Mouse (Mus musculus) c-Kit-positive CD71-positive TER-119-positive erythroid progenitor cells, embryonic 14.5 days (primary cell): Measurements from ENCODE around the gene Espn.

Experiments used
- DNase-seq: peaks from one replicate; pipeline ENCODE4 v3.0.0-alpha.2; 2013; ENCODE audit warnings: low spot score

The Espn gene

DNA sequence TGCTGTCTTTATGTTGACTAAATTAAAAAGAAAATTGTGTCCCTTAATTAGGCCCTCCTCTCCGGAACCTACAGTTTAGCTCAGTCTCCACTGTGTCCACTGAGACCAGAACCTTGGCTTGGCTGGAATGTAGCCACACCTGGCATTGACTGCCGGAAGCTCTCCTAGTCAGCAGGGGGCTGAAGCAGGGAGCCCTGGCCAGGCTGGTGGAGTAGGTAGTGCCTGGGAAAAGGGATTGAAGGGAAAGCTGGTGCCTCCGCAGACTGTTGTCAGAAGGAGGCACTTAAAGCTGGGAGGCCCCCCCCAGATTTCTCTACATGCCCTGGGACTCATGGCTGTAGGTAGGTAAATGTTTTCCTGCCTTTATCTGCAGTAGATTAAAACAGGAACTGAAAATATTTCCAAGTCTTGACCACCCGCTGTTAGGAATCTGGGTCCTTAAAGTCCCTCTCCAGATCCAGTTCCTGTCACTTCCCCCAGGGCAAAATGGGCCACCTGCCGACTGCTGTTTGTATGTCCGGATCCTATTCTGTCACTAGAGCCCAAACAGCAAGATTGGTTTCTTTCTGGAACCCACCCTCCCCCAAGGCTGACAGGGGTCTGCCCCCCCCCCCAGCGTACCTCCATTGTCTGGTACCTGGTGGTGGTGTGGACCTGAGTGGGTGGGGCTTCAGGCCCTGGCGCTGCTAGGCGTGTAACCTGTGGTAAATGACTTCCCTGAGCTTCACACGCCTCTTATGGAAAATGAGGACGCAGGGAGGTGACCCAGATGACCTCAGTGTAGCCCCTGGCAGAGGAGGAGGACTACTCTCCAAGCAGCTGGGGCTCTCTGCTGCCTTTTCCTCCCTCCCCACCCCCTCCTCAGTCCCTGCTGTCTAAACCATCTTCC, 54.0 kb downstream of the Espn start:
- no peak for DNase-seq

DNA sequence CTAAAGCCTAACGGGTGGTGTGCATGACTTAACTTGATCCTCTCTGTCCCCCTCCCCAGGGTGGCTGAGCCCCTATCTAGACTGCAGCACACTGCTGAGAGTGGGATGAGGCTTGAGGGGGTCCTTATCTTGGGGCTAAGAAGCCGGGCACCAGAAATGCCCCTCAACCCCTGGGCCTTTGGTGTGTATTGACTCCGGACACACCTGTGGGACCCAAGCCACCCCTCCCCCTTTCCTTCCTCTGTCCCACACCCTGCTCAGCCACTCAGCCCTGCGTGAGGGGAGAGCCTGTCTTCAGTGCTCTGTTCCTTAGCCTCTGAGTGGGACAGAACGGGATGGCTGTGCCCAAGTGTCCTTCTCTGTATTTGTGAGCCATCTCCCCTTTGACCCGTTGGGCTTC, 55.2 kb downstream of the Espn start:
- no peak for DNase-seq

DNA sequence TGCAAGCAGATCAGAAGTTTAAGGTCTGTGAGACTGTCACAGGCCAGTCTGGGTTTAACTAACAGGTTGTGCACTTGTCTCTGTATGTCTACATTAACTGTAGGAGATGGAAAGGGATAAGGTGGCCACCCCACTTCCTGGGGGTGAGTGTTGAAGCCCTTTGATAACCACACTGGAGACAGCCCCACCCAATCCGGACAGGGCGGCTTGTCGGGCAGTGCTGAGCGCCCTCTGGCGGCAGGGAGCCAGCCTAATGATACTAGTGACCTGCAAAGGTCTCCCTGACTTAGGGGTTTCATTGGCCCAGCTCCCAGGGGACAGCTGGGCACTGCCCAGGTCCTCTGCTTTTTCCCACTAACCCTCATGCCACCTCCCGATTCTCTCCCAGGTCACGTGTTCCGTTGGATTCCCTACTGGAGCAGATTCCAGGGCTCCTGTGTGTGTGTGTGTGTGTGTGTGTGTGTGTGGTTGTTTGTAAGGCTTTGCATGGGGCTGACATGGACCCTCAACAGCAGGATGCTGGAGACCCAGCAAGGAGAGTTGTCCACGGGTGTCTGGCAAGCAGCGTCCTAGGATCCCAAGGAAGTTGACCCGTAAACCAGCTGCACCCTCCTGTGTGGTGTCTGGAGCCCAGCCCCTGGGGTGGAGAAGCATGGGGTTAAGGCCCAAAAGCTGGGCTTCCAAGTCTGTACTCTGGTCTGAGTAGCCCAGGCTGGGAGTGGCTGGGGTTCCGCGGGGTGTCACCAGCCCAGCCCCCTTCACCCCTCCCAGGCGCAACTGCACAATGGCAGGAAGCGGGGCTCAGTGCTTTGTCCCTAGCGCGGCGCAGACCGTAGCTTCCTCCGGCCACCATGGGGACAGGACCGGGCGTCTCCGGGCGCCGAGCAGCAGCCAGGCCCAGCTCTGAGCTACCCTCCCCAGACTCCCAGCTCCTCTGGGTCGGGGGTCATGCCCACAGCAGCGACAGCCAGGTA, 55.9 kb downstream of the Espn start:
- peak; percentile 89 for DNase-seq

GRCm38 (mm10) chr4:152094233-152094632, 57.9 kb downstream of the Espn start:
- no peak for DNase-seq

- DNase-seq, result peak; percentile 88
Measured at GRCm38 (mm10) chr4:152092751-152093293, 59.3 kb downstream of the Espn start.

DNA sequence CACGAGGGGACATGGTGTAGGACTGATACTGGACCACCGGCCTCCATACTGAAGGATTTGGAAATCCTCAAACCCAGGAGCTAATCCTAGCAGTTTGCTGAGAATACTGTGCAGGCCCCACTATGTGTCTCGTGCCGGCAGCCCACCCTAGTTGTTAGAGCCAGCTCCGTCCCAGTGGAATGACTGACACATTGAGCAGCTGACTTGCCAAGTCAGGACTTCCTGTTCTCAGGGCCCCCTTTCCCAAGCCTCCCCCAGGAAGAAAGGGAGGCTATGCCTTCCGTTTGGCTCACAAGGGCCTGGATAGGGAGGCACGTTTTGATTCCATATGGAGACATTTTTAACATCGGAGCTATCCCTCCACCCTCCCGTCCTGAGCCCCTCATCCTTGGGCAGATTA, 62.0 kb downstream of the Espn start:
- DNase-seq, result no peak

GRCm38 (mm10) chr4:152088556-152089120, 63.5 kb downstream of the Espn start:
- DNase-seq, result no peak

- no peak for DNase-seq
Measured at GRCm38 (mm10) chr4:152088133-152088532, 64.0 kb downstream of the Espn start.

GRCm38 (mm10) chr4:152087211-152088081, 64.7 kb downstream of the Espn start:
- no peak for DNase-seq

DNA sequence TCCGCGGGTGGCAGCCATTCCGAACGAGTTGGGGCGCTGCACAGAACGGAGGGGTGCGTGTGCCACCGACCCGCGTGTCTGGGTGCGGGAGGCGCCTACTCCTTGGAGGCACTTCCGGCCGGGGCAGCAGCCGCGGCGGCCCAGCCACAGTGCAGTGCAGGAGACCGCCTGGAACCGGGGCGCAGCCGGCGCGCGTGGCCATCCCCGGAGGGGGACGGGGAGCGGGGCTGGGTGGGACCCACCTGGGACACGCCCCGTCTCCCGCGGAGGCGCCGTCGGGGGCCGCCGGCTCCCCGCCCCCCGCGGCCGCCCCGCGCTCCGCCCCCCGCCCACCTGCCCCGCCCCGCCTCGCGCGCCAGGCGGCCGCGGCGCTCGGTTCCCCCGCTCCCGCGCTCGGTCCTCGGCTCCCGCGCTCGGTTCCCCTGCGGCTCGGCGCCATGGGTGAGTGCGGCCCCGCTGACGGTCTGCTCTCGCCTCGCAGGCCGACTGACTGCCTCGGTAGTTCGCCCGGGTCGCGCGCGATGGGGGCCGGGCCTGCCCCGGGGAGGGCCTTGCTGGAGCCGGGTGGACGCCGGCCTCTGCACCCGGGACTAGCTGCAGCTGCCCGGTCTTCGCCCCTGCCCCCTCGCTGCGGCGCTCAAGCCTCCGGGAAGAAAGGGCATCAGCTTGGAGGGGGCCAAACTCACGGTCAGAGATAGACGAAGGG, 65.5 kb downstream of the Espn start:
- no peak for DNase-seq

- DNase-seq, result no peak
Measured at GRCm38 (mm10) chr4:152084616-152085015, 67.6 kb downstream of the Espn start.

DNA sequence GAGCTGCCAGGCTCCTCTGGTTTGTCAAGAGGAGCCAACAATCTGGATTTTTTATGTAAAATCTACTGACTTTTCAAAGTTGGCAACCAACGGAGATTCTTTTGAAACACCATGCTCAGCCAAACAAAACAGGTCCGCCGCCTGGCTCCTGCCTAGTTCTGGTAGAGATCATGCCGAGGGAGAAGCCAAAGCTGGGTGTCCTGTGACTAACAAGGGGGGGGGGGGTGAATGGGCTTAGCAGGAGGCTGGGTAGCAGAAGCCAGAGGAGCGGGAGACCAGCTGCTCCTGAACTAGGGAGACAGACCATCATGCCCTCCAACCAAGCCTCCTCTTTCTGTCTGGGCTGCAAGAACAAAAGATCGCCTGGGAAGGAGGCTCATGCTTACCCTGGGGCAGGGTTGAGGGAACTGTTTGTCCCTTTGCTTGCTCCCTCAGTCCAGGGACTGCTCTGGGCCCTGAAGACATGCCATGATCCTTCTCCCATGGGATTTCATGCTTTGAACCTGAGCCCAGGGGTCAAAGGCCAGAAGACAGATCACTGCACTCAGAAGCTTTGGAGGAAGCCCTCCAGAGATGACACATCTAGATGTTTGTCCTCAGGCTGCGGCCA, 68.5 kb downstream of the Espn start:
- no peak for DNase-seq

DNA sequence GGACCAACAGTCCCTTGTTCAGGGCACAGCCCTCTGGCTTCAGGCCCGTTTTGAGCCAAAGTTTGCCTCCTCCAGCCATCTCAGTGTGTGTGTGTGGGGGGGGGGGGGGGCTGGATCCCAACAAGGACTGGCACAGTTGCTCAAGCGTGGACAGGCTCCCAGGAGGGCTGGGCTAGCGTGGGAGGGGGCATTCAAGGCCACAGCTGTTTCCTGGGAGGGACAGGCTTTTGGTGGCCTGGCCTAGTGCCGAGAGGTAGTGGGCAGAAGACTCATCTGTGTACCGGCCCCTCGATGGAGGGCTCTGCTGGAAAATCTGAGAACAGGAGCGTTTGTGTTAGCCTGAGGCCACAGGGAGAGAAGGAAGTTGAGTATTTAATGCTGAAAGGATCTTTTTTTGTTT, 72.2 kb downstream of the Espn start:
- no peak for DNase-seq

DNA sequence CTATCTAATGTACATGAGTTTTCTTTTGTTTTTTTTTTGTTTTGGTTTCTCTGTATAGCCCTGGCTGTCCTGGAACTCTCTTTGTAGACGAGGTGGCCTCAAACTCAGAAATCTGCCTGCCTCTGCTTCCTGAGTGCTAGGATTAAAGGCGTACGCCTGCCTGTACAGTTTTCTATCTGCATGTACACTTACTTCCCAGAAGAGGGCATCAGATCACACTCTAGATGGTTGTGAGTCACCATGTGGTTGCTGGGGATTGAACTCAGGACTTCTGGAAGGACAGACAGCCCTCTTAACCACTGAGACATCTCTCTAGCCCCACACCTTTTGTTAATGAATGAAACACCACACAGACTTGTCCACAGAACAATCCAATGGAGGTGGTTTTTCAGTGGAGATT, 72.9 kb downstream of the Espn start:
- no peak for DNase-seq

DNA sequence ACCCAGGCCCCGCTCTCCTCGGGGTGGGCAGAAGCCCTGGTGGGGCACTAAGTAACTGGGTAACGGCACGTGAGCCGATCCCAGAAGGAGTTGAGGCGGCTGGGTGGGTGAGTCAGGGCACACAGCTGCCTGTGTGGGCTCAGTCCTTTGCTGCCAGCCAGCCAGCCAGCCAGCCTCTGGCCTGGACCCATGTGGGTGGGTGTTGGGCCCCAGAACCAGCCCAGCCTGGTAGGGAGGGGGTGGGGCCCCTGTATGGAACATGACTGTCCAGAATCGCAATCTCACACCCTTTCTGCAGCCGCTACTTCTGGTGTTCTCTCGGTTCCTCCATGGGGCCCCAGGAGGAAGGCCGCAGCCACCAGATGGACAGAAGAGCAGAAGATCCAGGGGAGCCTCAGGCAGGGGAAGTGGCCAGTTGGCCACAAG, 74.1 kb downstream of the Espn start:
- DNase-seq, result no peak

DNA sequence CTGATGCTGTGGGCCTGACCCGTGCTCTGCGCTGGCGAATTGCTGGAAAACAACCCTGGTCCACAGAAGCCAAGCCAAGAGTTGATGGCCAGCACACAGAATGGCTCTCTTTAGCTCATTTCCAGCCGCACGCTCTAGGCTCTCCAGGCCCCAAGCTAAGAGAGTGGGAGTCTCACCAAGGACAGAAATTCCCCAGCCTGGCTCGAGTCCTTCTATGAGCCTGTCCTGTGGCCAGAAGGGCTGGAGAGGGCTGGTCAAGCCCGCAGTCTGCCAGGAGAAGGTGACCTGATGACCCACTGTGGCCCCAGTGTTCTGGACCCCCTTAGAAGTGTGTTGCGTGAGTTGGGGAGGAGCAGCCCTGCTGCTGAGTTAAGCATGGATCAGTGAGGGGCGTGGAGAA, 75.0 kb downstream of the Espn start:
- DNase-seq, result no peak

- no peak for DNase-seq
Measured at GRCm38 (mm10) chr4:152074548-152074947, 77.6 kb downstream of the Espn start.

DNA sequence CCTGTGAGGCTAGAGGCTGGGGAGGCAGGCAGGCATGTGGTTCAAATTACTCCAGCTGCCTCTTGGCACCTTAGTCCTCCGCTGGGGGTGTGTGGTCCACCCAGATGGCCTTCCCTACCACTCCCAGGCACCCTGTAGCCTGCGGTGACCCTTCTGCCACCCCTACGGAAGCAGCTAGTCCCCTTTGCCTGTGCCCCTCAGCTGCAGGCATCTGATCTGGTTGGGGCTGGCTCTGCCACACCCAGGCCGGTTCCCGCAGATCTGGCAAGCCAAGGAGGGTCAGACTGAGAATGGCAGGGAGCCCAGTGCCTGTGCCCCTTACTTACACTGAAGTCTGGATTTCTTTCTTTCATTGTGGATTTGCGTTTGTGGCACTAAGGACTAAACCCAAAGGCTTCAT, 78.5 kb downstream of the Espn start:
- no peak for DNase-seq

DNA sequence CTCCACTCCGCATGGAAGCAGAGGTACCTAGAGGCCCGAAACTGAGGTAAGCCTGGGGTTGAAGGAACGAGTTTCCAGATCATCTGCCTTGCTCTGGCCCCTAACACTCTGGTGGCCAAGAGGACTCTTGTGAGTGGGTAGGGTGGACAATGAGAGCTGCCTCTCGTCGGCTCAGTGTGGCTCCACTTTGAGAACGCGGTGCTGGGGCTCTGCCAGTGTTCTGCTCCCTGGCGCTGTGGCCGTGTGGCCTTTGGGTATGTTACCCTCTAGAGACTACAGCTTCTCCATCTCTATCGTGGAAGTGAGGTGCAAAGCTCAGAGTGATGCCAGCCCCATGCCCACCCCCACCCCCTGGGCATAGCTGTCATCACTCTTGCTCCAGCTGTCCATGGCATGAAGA, 79.5 kb downstream of the Espn start:
- DNase-seq, result no peak

DNA sequence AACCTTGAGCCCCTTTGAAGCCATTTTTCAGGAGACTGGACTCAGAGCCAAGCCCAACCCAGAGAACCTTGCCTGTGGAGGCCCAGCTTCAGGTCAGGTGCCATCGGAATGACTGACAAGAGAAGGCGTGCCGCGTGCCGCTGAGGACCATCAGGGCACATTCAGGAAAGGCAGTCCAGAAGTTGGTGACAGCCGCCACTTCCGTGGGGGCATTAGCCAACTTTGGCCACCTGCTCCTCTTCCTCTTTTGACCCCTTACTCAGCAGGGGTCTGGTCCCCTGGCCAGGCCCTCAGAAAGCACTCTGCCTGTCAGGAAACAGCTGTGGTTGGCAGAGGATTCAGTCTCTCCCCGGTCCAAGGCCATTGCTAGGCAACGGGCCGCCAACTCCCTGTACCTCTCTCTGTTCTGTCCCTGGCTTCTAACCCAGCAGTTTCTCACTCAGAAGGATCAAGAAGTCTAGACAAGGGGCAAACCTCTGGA, 80.0 kb downstream of the Espn start, which contains the start of gene Plekhg5:
Gene Plekhg5 (plus strand): TSS at position 378 of the 481 bp plus-strand sequence.
- no peak for DNase-seq
